Mouse (Mus musculus) lung, embryonic 16.5 days (tissue): Measurements from ENCODE around the gene Mdp1. TPM values are rescaled to one million over a fixed set of nuclear protein-coding genes. Genes with fewer than 3 reads are reported as not detected.
A peak's percentile ranks its signal among the peaks of the same experiment; 100 is the strongest.

Source experiments
- ATAC-seq: fragments of 200-750 bp; cut with Nextera tagmentation; 2 replicates; pipeline ENCODE4 v1.8.0; 2017; ENCODE audit warnings: low read depth, mild to moderate bottlenecking, moderate library complexity
- H3K27ac ChIP-seq: fragments of 300-500 bp; sonication (generic); 2 replicates; pipeline ENCODE4 v1.5.1; 2014; ENCODE audit warnings: mild to moderate bottlenecking, control low read depth, low read length
- H3K27me3 ChIP-seq: fragments of 300-500 bp; sonication (generic); 2 replicates; pipeline ENCODE4 v1.6.1; 2014; ENCODE audit warnings: low read depth, low read length, mixed read lengths; ENCODE audit not compliant: control insufficient read depth, insufficient read depth
- H3K36me3 ChIP-seq: fragments of 300-500 bp; sonication (generic); 2 replicates; pipeline ENCODE4 v1.6.1; 2014; ENCODE audit warnings: low read length; ENCODE audit not compliant: control insufficient read depth, insufficient read depth
- H3K4me1 ChIP-seq: fragments of 300-500 bp; sonication (generic); replicated peaks from 2 replicates; pipeline ENCODE4 v1.6.1; 2014; ENCODE audit warnings: low read length, mixed read lengths; ENCODE audit not compliant: control insufficient read depth, insufficient read depth
- H3K4me2 ChIP-seq: fragments of 300-500 bp; sonication (generic); 2 replicates; pipeline ENCODE4 v1.6.1; 2014; ENCODE audit warnings: low read depth, low read length, control low read depth
- H3K4me3 ChIP-seq: fragments of 300-500 bp; sonication (generic); 2 replicates; pipeline ENCODE4 v1.5.1; 2014; ENCODE audit warnings: mild to moderate bottlenecking, low read length, control low read depth
- H3K9ac ChIP-seq: fragments of 300-500 bp; sonication (generic); 2 replicates; pipeline ENCODE4 v1.6.1; 2014; ENCODE audit warnings: low read length, control low read depth
- H3K9me3 ChIP-seq: fragments of 300-500 bp; sonication (generic); 2 replicates; pipeline ENCODE4 v1.6.1; 2016; ENCODE audit warnings: low read length; ENCODE audit not compliant: control insufficient read depth
- WGBS: fragments of 180-500 bp; shearing (Covaris S2); extraction: QIAGEN DNeasy Blood & Tissue Kit; methylation state at CpG from one replicate; pipeline ENCODE4 v1.1.7; 2014; 5-methylcytosine and 5-hydroxymethylcytosine counted together
- polyA plus RNA-seq: library from polyadenylated mRNA; unstranded; fragments of >200 nt; fragmentation: Nextera tagmentation; extraction: Ambion mirVana; gene quantifications from 2 replicates; pipeline ENCODE4 v1.2.1, GENCODE M21; 2015

Mdp1 gene
- polyA plus RNA-seq, 1 experiment from 2014 or later: 52.0 TPM

DNA sequence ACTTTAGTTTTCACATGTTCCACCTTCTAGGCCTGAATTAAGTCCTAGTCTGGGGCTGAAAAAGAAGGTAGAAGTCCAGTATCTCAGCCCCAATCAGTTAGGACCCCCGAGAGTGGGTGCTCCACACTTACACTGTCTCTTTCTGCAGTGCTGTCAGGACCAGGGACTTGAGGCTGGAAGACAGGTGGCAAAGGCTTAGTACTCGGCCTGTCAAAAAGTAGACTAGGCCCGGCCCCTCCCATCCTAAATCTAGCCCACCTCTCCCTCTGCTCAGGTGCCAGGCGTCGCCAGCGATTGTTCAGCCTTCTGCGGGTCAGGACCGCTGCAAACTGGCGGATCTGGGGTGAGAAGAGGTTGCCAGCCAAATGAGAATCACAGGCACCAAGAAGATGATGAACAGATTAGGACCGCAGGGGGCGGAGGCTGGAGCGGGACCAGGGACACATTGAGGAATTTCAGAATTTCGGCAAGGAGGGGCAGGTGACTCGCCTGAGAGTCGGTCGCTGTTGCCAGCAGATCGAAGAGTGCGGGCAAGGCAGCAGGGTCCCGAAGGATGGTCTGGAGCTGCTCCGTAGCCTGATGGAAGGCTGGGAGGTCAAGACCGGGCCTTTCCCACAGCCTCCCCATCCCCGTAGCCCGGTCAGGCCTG is 25.3 kb downstream of the Mdp1 start:
- peaks cover 5% of the 10 kb centered on the region; the same call in 1 of the 2 replicates for H3K4me1 ChIP-seq
- peak overlapping the region; percentile 69 for H3K27ac ChIP-seq
- H3K4me3 ChIP-seq: peak overlapping the region; percentile 69
- 4% methylated on average over 23 of the region's 23 CpGs for WGBS
- H3K36me3 ChIP-seq: peaks cover 58% of the 10 kb centered on the region
- H3K9ac ChIP-seq: peak overlapping the region; percentile 76
- peak; percentile 40 for ATAC-seq
- peak overlapping the region; percentile 86 for H3K4me2 ChIP-seq
- no peaks in the 10 kb centered on the region for H3K9me3 ChIP-seq
- no peaks in the 10 kb centered on the region for H3K27me3 ChIP-seq

DNA sequence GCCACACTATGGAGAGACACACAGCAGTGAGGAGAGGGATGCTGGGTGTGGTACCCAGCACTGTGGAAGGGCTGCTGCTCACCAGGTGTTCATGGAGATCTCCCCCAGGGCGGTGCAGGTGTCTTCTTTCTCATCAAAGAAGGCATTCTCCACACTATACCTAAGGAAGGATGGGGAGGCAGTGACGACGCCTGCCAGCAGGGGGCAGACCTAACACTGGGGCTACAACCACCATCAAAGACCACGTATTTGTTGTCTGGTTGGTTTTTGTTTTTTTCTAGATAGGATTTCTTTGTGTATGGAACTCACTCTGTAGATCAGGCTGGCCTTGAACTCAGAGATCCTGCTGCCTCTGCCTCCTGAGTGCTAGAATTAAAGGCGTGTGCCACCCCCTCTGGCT is 31.0 kb downstream of the Mdp1 start:
- Histone ChIP-seq H3K9ac (no peak overlapping the region), H3K9me3 (no peaks in the 10 kb centered on the region), H3K4me3 (no peak overlapping the region), H3K4me2 (no peak overlapping the region), H3K4me1 (no peaks in the 10 kb centered on the region), H3K27ac (no peak overlapping the region), H3K36me3 (peaks cover 62% of the 10 kb centered on the region), H3K27me3 (no peaks in the 10 kb centered on the region)
- ATAC-seq: no peak
- 53% methylated on average over 5 of the region's 5 CpGs for WGBS

- WGBS: 89% methylated on average over 27 of the region's 27 CpGs
- H3K36me3 ChIP-seq: peaks cover 57% of the 10 kb centered on the region
- H3K4me1 ChIP-seq: no peaks in the 10 kb centered on the region
- no peak overlapping the region for H3K9ac ChIP-seq
- H3K9me3 ChIP-seq: no peaks in the 10 kb centered on the region
- H3K4me2 ChIP-seq: no peak overlapping the region
- H3K4me3 ChIP-seq: no peak overlapping the region
- H3K27ac ChIP-seq: no peak overlapping the region
- ATAC-seq: no peak
- no peaks in the 10 kb centered on the region for H3K27me3 ChIP-seq
Observed at GRCm38 (mm10) chr14:55628077-55628827, 32.1 kb downstream of the Mdp1 start.

- 30% methylated on average over 22 of the region's 22 CpGs for WGBS
- no peaks in the 10 kb centered on the region; the same call in 1 of the 2 replicates for H3K4me1 ChIP-seq
- no peaks in the 10 kb centered on the region for H3K27me3 ChIP-seq
- H3K36me3 ChIP-seq: no peaks in the 10 kb centered on the region
- peak; percentile 26; the same call in 1 of the 2 replicates for ATAC-seq
- no peak overlapping the region for H3K27ac ChIP-seq
- peak overlapping the region; percentile 52 for H3K4me2 ChIP-seq
- peak overlapping the region; percentile 48 for H3K4me3 ChIP-seq
- peak overlapping the region; percentile 58 for H3K9ac ChIP-seq
- no peaks in the 10 kb centered on the region for H3K9me3 ChIP-seq
Observed at GRCm38 (mm10) chr14:55618486-55619195, 41.7 kb downstream of the Mdp1 start.

DNA sequence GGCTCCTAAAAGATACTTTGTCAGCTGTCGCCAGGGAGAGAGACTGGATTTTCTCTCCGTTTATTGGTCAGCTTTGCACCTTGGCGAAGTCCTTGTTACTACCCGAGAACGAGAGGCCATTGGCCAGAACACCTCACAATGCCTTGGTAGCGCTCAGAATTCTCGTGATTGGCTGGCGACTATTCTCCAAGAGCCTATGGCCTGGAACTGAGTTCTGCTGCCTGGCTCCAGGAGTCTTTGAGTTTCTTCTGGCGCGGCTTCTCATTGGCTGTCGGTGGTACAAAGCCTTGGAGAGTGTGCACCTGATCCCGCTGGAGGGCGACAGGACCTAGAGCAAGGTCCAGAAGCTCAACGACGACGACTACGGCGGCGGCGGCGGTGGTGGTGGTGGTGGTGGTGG is 42.5 kb downstream of the Mdp1 start, which contains the start of gene Rec8:
Gene Rec8 (plus strand): TSS at position 216 of the 400 bp plus-strand sequence.
- Histone ChIP-seq H3K4me2 (peak within 1 kb of the TSS; percentile 52), H3K4me1 (no peaks in the 10 kb centered on the region; the same call in 1 of the 2 replicates), H3K36me3 (no peaks in the 10 kb centered on the region), H3K9me3 (no peaks in the 10 kb centered on the region), H3K4me3 (peak within 1 kb of the TSS; percentile 48), H3K27me3 (no peaks in the 10 kb centered on the region), H3K27ac (peak within 1 kb of the TSS; percentile 55), H3K9ac (peak within 1 kb of the TSS; percentile 58)
- ATAC-seq: peak; percentile 88
- WGBS: 16% methylated on average over 21 of the region's 21 CpGs

GRCm38 (mm10) chr14:55616844-55617243 is 43.5 kb downstream of the Mdp1 start:
- Histone ChIP-seq H3K9me3 (no peaks in the 10 kb centered on the region), H3K27me3 (no peaks in the 10 kb centered on the region), H3K36me3 (no peaks in the 10 kb centered on the region), H3K9ac (no peak overlapping the region), H3K4me3 (no peak overlapping the region), H3K27ac (no peak overlapping the region), H3K4me2 (no peak overlapping the region), H3K4me1 (no peaks in the 10 kb centered on the region; the same call in 1 of the 2 replicates)
- ATAC-seq: no peak
- 72% methylated on average over 2 of the region's 2 CpGs for WGBS

- Histone ChIP-seq H3K4me2 (no peak overlapping the region), H3K27me3 (no peaks in the 10 kb centered on the region), H3K36me3 (no peaks in the 10 kb centered on the region), H3K27ac (no peak overlapping the region), H3K9ac (no peak overlapping the region), H3K4me3 (no peak overlapping the region), H3K4me1 (no peaks in the 10 kb centered on the region; the same call in 1 of the 2 replicates), H3K9me3 (no peaks in the 10 kb centered on the region)
- no peak for ATAC-seq
- 48% methylated on average over 2 of the region's 2 CpGs for WGBS
Observed at GRCm38 (mm10) chr14:55615876-55616275, 44.4 kb downstream of the Mdp1 start.

GRCm38 (mm10) chr14:55614565-55615178 is 45.6 kb downstream of the Mdp1 start:
- WGBS: 64% methylated on average over 7 of the region's 7 CpGs
- no peak overlapping the region for H3K27ac ChIP-seq

More at GRCm38 (mm10) chr14:55614565-55615178, 45.6 kb downstream of the Mdp1 start:
- H3K9me3 ChIP-seq: no peaks in the 10 kb centered on the region
- no peak overlapping the region for H3K4me3 ChIP-seq
- H3K4me1 ChIP-seq: no peaks in the 10 kb centered on the region; the same call in 1 of the 2 replicates
- no peak for ATAC-seq
- H3K4me2 ChIP-seq: no peak overlapping the region
- no peaks in the 10 kb centered on the region for H3K36me3 ChIP-seq
- no peaks in the 10 kb centered on the region for H3K27me3 ChIP-seq
- H3K9ac ChIP-seq: no peak overlapping the region
